Mouse (Mus musculus) liver, postnatal 0 days (tissue): Measurements from ENCODE around the gene Btbd19. TPM values are rescaled to one million over a fixed set of nuclear protein-coding genes. Genes with fewer than 3 reads are reported as not detected.

Experiments
- ATAC-seq: fragments of 200-750 bp; cut with Nextera tagmentation; 2 replicates; pipeline ENCODE4 v1.8.0; 2017; ENCODE audit warnings: mild to moderate bottlenecking, moderate library complexity
- DNase-seq: peaks from one replicate; pipeline ENCODE4 v3.0.0-alpha.2; 2016
- H3K27ac ChIP-seq: fragments of 300-500 bp; sonication (generic); 2 replicates; pipeline ENCODE4 v1.5.1; 2014; ENCODE audit warnings: antibody characterized with exemption, moderate library complexity, mild to moderate bottlenecking, low read depth
- H3K27me3 ChIP-seq: fragments of 300-500 bp; sonication (generic); 2 replicates; pipeline ENCODE4 v1.6.1; 2014; ENCODE audit warnings: low read length, control low read depth, mixed read lengths; ENCODE audit not compliant: insufficient read depth
- H3K36me3 ChIP-seq: fragments of 300-500 bp; sonication (generic); replicated peaks from 2 replicates; pipeline ENCODE4 v1.6.1; 2014; ENCODE audit warnings: mild to moderate bottlenecking, control low read depth, low read length, moderate library complexity, mixed read lengths; ENCODE audit not compliant: insufficient read depth
- H3K4me1 ChIP-seq: fragments of 300-500 bp; sonication (generic); 2 replicates; pipeline ENCODE4 v1.6.1; 2014; ENCODE audit warnings: antibody characterized with exemption, mild to moderate bottlenecking, control low read depth; ENCODE audit not compliant: insufficient read depth
- H3K4me2 ChIP-seq: fragments of 300-500 bp; sonication (generic); 2 replicates; pipeline ENCODE4 v1.6.1; 2014; ENCODE audit warnings: low read depth, mild to moderate bottlenecking, low read length, moderate library complexity, mixed read lengths
- H3K4me3 ChIP-seq: fragments of 300-500 bp; sonication (generic); 2 replicates; pipeline ENCODE4 v1.5.1; 2014; ENCODE audit warnings: low read depth, low read length
- H3K9ac ChIP-seq: fragments of 300-500 bp; sonication (generic); replicated peaks from 2 replicates; pipeline ENCODE4 v1.6.1; 2014; ENCODE audit warnings: mild to moderate bottlenecking, moderate library complexity
- H3K9me3 ChIP-seq: fragments of 300-500 bp; sonication (generic); 2 replicates; pipeline ENCODE4 v1.6.1; 2016; ENCODE audit warnings: mild to moderate bottlenecking, control low read depth, low read length, mixed read lengths
- CTCF ChIP-seq: sonication (generic); IDR thresholded peaks from 2 replicates; pipeline ENCODE4 v1.5.1; 2016; ENCODE audit warnings: antibody characterized with exemption, low read depth
- EP300 ChIP-seq: IDR thresholded peaks from 2 replicates; pipeline ENCODE4 v1.6.1; 2016; ENCODE audit warnings: antibody characterized with exemption, low read depth, mild to moderate bottlenecking
- WGBS: fragments of 180-500 bp; shearing (Covaris S2); extraction: QIAGEN DNeasy Blood & Tissue Kit; methylation state at CpG from one replicate; pipeline ENCODE4 v1.1.7; 2014; ENCODE audit not compliant: insufficient replicate concordance; 5-methylcytosine and 5-hydroxymethylcytosine counted together
- polyA plus RNA-seq: library from polyadenylated mRNA; unstranded; fragments of >200 nt; fragmentation: Nextera tagmentation; extraction: Ambion mirVana; gene quantifications from 2 replicates; pipeline ENCODE4 v1.2.1, GENCODE M21; 2015

Btbd19 gene
- polyA plus RNA-seq, 1 experiment from 2014 or later: 2.3 TPM

DNA sequence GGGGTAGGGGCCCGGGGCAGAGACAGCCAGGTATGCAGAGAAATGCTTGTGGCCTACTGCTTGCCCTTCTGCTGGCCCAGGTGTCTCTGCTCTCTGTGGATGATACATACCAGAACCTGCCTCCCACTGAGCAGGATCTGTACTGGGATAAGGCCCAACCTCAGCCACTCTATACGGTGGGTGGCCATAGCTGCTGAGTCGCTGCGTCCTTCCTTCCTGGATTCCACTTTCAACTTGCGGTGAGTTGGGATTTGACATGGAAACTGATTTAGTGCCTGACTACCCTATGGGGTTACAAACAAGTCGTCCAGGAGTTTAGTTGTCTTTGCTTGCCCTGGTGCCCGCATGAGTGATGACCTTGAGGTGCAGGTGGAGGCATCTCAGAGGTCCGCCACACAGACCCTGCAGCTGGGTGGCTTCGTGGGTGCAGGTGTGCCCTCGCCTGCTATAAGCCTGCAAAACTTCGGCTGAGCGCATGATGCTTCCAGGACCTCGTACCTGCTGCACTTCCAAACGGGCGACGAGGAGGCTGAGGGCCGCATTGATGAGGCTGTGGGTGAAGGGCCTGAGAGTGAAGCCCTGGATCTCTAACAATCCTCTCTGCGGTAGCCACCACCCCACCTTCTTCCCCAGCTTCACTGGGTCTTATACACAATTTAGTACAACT lies 22.7 kb upstream of the Btbd19 start:
- H3K9ac ChIP-seq: no peak overlapping the region
- H3K9me3 ChIP-seq: no peaks in the 10 kb centered on the region
- H3K27me3 ChIP-seq: no peaks in the 10 kb centered on the region
- H3K4me2 ChIP-seq: no peak overlapping the region
- 81% methylated on average over 18 of the region's 18 CpGs for WGBS
- no peak overlapping the region for H3K4me3 ChIP-seq
- peaks cover 5% of the 10 kb centered on the region; the same call in 1 of the 2 replicates for H3K4me1 ChIP-seq
- H3K27ac ChIP-seq: no peak overlapping the region
- no peak for TF ChIP-seq CTCF
- no peak for TF ChIP-seq EP300
- no peak for DNase-seq
- no peak for ATAC-seq
- H3K36me3 ChIP-seq: peaks cover 27% of the 10 kb centered on the region

DNA sequence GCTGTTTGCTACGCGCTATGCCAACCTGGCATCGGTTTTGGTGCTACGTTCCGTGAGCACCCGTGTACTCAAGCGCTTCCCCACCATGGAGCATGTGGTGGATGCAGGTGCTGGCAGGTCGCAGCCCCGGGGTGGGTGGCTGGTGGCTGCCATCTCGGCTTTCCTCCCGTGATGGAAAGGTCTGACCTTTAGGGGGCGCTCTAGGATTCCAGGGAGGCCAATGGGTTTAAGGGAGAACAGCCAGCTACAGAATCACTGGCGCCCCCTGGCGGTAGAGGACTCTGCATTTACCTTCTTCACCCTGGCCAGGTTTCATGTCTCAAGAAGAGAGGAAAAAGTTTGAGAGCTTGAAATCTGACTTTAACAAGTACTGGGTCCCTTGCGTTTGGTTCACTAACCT lies 20.7 kb upstream of the Btbd19 start:
- H3K4me2 ChIP-seq: no peak overlapping the region
- DNase-seq: peak; percentile 94
- H3K9me3 ChIP-seq: no peaks in the 10 kb centered on the region
- no peaks in the 10 kb centered on the region for H3K4me1 ChIP-seq
- peak; percentile 99 for TF ChIP-seq CTCF
- TF ChIP-seq EP300: no peak
- ATAC-seq: peak; percentile 63
- no peak overlapping the region for H3K4me3 ChIP-seq
- H3K36me3 ChIP-seq: peaks cover 9% of the 10 kb centered on the region
- WGBS: 36% methylated on average over 15 of the region's 15 CpGs
- no peak overlapping the region for H3K27ac ChIP-seq
- no peaks in the 10 kb centered on the region for H3K27me3 ChIP-seq
- H3K9ac ChIP-seq: no peak overlapping the region

DNA sequence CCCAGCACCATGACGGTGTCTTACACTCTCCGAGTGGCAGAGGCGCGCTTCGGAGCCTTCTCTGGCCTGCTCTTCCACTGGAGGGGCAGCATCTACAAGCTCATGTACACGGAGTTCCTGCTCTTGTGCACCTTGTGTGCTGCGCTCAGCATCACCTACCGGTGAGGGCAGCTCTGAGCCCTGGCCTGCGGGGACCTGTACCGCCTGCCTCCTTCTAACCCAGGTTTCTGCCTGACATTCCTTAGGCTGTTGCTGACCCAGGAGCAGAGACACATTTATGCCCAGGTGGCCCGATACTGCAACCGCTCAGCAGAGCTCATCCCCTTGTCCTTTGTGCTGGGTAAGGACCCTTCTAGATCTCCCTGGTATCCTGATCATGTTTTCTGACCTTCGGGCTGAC lies 19.7 kb upstream of the Btbd19 start:
- no peaks in the 10 kb centered on the region for H3K4me1 ChIP-seq
- H3K4me2 ChIP-seq: no peak overlapping the region
- no peaks in the 10 kb centered on the region for H3K9me3 ChIP-seq
- ATAC-seq (no peak), DNase-seq (no peak)
- TF ChIP-seq CTCF: no peak
- TF ChIP-seq EP300: no peak
- no peak overlapping the region for H3K4me3 ChIP-seq
- H3K27ac ChIP-seq: no peak overlapping the region
- WGBS: 90% methylated on average over 13 of the region's 13 CpGs
- H3K9ac ChIP-seq: no peak overlapping the region
- H3K36me3 ChIP-seq: peaks cover under 1% of the 10 kb centered on the region
- H3K27me3 ChIP-seq: no peaks in the 10 kb centered on the region

DNA sequence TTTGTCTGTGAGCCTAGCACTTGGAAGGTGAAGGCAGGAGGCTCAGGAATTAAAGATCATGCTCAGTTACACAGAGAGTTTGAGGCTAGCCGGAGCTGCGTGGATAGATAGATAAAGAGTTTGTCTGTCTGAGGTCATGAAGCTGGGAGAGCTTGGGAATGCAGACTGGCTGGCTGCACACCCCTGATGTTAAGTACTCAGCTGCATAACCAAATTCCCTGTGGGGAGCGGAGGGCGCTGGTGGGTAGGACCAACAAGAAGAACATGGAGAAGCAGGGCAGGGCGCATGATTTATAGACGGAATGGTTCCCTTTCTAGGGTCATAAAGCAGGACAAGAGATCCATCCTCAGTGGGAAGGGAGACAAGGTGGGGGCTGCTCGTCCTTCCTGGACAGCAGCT lies 17.5 kb upstream of the Btbd19 start:
- TF ChIP-seq EP300: no peak
- TF ChIP-seq CTCF: no peak
- 73% methylated on average over 7 of the region's 7 CpGs for WGBS
- DNase-seq (no peak), ATAC-seq (no peak)
- H3K9me3 ChIP-seq: no peaks in the 10 kb centered on the region
- no peaks in the 10 kb centered on the region for H3K4me1 ChIP-seq
- no peak overlapping the region for H3K4me2 ChIP-seq
- H3K27me3 ChIP-seq: no peaks in the 10 kb centered on the region
- H3K9ac ChIP-seq: no peak overlapping the region
- no peaks in the 10 kb centered on the region for H3K36me3 ChIP-seq
- no peak overlapping the region for H3K27ac ChIP-seq
- H3K4me3 ChIP-seq: no peak overlapping the region

DNA sequence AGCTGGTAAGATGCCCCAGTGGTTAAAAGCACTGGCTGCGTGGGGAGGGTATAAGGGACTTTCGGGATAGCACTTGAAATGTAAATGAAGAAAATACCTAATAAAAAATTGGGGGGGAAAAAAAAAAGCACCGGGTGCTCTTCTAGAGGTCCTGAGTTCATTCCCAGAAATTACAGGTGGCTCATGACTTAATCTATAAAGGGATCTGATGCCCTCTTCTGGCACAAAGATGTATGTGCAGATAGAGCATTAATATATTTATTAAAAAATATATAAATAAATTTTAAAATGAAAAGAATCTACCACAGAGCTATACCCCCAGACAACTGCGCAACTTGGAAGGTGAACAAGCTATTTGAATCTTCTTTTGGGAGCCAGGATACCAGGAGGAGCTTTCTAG lies 15.1 kb upstream of the Btbd19 start:
- Histone ChIP-seq H3K27ac (no peak overlapping the region), H3K4me3 (no peak overlapping the region), H3K4me1 (peaks cover 6% of the 10 kb centered on the region; the same call in 1 of the 2 replicates), H3K36me3 (no peaks in the 10 kb centered on the region), H3K27me3 (no peaks in the 10 kb centered on the region), H3K4me2 (no peak overlapping the region), H3K9me3 (no peaks in the 10 kb centered on the region), H3K9ac (no peak overlapping the region)
- no peak for DNase-seq
- 43% methylated on average over 4 of the region's 4 CpGs for WGBS
- no peak for ATAC-seq
- TF ChIP-seq CTCF (peak; percentile 47), EP300 (no peak)

DNA sequence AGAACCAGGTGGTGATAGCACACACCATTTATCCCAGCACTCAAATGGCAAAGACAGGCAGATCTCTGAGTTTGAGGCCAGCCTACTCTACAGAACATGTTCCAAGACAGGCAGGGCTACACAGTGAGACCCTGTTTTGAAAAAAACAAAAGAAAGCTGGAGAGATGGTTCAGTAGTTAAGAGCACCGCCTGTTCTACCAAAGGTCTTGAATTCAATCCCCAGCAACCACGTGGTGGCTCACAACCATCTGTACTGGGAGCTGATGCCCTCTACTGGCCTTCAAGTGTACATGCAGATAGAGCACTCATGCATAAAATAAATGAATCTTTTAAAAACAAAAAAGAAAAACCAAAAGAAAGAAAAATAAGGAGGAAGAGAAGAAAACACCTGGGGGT lies 13.7 kb upstream of the Btbd19 start:
- WGBS: 5% methylated on average over 2 of the region's 2 CpGs
- 0 out of 2 replicates have a peak overlapping the region, but pooled peaks have one; percentile 36 for H3K27ac ChIP-seq
- H3K4me1 ChIP-seq: peaks cover 16% of the 10 kb centered on the region
- H3K9ac ChIP-seq: no peak overlapping the region
- no peaks in the 10 kb centered on the region for H3K27me3 ChIP-seq
- TF ChIP-seq EP300 (no peak), CTCF (peak; percentile 90)
- DNase-seq (peak; percentile 58), ATAC-seq (no peak)
- no peaks in the 10 kb centered on the region for H3K9me3 ChIP-seq
- no peak overlapping the region for H3K4me2 ChIP-seq
- no peak overlapping the region for H3K4me3 ChIP-seq
- H3K36me3 ChIP-seq: no peaks in the 10 kb centered on the region
